Mouse (Mus musculus): Measurements from ENCODE around the gene Bik. TPM values are rescaled to one million over a fixed set of nuclear protein-coding genes. Genes with fewer than 3 reads are reported as not detected.
A peak's percentile ranks its signal among the peaks of the same experiment; 100 is the strongest.

Bik gene
- polyA plus RNA-seq, 1 experiment from 2014 or later, result 31.2 TPM

DNA sequence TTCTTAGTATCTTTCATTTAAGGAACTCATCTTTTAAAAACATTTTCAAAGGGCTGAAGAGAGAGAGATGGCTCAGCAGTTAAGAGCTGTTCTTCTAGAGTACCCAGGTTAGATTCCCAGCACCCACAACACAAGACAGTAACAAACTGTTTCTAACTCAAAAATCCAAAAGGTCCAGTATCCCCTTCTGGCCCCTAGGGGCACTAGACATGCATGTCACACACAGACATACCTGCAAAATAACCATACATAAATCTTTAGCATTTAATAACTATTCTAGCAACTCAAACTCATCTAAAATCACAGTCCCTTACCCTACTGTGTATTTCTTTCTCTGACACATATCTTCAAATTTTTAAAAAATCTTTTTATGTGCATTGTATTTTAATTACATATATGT lies 27.2 kb downstream of the Bik start:
- no peak for ATAC-seq (ENCODE audit: insufficient number of reproducible peaks, low FRiP score)
- Histone ChIP-seq H3K36me3 (peaks cover 42% of the 10 kb centered on the region), H3K4me2 (no peak overlapping the region), H3K9me3 (replicated peaks) (no peaks in the 10 kb centered on the region), H3K27me3 (replicated peaks) (no peaks in the 10 kb centered on the region), H3K4me3 (no peak overlapping the region), H3K4me1 (replicated peaks) (peaks cover 9% of the 10 kb centered on the region), H3K9ac (no peak overlapping the region), H3K27ac (ENCODE audit: poor library complexity, severe bottlenecking) (no peak overlapping the region)

DNA sequence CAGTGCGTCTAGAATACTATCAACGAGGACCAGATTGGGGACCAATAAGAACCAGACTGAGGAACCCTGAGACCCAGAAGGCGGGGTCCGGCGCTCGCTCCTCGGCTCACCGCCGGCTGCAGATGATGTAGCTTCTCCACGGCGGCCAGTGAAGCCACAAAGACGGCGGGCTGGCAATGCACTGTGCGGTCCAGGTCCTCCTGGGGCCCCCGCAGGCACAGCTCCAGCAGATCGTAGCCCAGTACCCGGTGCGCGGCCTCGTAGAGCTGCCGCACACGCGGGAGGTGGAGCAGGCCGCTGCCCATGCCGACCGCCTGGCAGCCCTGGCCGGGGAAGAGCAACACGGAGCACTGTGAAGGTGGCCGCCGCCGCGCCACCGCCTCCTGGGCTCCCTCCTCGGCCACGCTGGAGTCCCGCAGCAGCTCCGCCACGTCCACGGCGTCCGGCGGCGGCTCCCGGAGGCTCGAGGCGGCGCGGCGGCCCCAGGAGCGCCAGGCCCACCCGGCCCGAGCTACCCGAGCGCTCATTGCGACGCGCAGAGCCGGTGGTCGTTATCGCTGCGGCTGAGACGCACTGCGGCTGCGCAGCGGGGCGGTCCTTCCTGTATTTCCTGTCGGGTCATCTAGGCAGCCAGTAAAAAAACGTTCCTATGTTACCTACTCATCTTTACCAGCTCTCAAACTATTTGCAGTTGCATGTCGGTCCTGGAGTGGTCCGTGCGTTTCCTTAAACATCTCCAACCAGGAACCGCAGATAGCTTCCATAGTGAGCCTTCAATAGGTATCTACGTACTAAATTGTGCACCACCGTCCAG lies 28.7 kb downstream of the Bik start:
- peak; percentile 92 for ATAC-seq (ENCODE audit: insufficient number of reproducible peaks, low FRiP score)
- Histone ChIP-seq H3K9ac (peak overlapping the region; percentile 90), H3K4me3 (peak overlapping the region; percentile 71), H3K27me3 (replicated peaks) (no peaks in the 10 kb centered on the region), H3K4me1 (replicated peaks) (peaks cover 9% of the 10 kb centered on the region), H3K27ac (ENCODE audit: poor library complexity, severe bottlenecking) (peak overlapping the region; percentile 90), H3K36me3 (peaks cover 27% of the 10 kb centered on the region), H3K9me3 (replicated peaks) (no peaks in the 10 kb centered on the region), H3K4me2 (peak overlapping the region; percentile 90)
- WGBS, result under 1% methylated on average over 74 of the region's 74 CpGs

DNA sequence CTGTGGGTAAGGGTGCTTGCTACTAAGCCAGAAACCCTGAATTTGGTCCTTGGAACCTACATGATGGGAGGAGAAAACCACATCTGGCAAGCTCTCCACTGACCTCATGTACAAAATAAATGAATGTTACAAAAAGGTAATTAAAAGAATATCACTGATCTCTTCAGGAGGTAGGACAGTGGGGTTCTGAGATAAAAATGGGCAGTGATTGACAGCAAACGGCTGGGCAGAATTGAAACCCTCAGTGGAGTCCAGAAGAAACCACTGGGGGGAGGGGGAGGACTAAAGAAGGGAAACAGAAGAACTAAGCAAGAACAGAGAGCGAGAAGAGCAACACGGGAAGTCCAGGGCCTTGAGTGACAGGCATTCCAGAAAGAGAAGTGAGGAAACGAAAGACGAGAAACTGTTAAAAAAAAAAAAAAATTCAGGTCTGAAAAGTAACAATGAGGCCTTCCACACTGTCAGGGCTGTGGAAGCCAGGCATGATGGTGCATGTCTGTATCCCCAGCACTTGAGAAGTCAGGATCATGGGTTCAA lies 34.3 kb downstream of the Bik start:
- Histone ChIP-seq H3K9me3 (replicated peaks) (no peaks in the 10 kb centered on the region), H3K4me2 (no peak overlapping the region), H3K27me3 (replicated peaks) (no peaks in the 10 kb centered on the region), H3K4me1 (replicated peaks) (peaks cover 29% of the 10 kb centered on the region), H3K36me3 (no peaks in the 10 kb centered on the region), H3K27ac (ENCODE audit: poor library complexity, severe bottlenecking) (no peak overlapping the region), H3K4me3 (no peak overlapping the region), H3K9ac (no peak overlapping the region)
- 48% methylated on average over 5 of the region's 5 CpGs for WGBS
- no peak for ATAC-seq (ENCODE audit: insufficient number of reproducible peaks, low FRiP score)

DNA sequence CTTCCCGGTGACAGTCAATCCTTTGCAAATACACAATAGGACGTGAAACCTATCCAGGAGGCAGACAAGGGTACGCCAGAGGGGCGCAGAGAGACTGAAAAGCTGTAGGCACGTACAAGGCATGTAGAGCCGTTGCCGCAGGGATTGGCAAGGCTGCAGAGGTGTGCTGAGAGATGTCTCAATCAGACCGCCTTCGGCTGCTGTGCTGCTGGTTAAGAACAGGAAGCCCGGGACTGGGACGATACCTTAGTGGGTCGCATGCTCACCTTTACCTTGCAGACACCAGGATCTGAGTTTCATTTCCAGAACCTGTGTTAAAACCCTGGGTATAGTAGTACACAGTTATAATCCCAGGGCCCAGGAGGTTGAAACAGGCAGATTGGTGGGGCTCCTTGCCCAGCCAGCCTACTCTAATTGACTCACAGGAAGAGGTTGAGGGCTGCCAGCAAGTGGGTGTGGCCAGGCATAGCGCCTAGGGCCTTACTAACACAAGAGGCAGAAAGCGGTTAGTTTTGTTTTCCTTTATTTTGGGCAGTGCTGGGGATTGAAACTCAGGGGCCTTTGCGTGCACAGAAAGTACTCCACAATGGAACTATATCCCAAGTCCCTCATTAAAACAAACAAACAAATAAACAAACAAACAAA lies 36.1 kb downstream of the Bik start:
- 38% methylated on average over 15 of the region's 15 CpGs for WGBS
- Histone ChIP-seq H3K4me1 (replicated peaks) (peaks cover 28% of the 10 kb centered on the region), H3K27ac (ENCODE audit: poor library complexity, severe bottlenecking) (no peak overlapping the region; the same call in 1 of the 2 replicates), H3K27me3 (replicated peaks) (no peaks in the 10 kb centered on the region), H3K9ac (peak overlapping the region; percentile 89; the same call in 1 of the 2 replicates), H3K9me3 (replicated peaks) (no peaks in the 10 kb centered on the region), H3K4me3 (peak overlapping the region; percentile 67), H3K4me2 (peak overlapping the region; percentile 99), H3K36me3 (no peaks in the 10 kb centered on the region)
- ATAC-seq (ENCODE audit: insufficient number of reproducible peaks, low FRiP score), result peak; percentile 64; the same call in 1 of the 2 replicates

DNA sequence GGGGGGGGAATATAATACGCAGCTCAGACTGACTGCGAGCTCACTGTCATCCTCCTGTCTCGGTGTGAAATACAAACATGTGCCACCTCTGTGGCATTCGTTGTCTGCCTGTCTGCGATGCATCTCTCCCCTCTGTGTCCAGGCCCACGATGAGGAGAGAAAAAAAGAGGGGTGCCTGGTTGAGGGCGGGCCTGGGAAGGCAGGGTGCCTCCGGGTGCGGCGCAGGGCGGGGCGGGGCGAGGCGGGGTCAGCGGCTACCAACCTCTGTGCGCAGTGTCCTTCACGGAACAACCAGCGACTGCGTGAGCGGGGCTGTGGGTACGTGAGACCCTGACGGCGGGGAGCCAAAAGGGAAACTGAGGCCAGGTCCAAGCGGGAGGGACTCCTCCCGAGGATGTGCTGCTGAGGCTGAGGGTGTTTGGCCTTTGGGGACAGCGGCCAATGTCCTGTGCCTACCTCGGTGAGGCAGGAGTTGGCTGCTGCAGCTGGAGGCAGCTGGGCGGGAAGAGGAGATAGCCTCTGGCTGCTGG lies 36.7 kb downstream of the Bik start, which contains the start of the genes Tspo and Mcat:
TSS of gene Tspo (plus strand) at position 266 of the 530 bp plus-strand sequence.
TSS of gene Mcat (minus strand) at position 461 of the 530 bp plus-strand sequence.
- H3K9me3 ChIP-seq (replicated peaks), result no peaks in the 10 kb centered on the region
- WGBS, result under 1% methylated on average over 28 of the region's 28 CpGs
- peak; percentile 83 for ATAC-seq (ENCODE audit: insufficient number of reproducible peaks, low FRiP score)
- peak within 1 kb of the TSS; percentile 71 for H3K27ac ChIP-seq (ENCODE audit: poor library complexity, severe bottlenecking)
- no peaks in the 10 kb centered on the region for H3K27me3 ChIP-seq (replicated peaks)
- no peaks in the 10 kb centered on the region for H3K36me3 ChIP-seq
- H3K4me3 ChIP-seq, result peak within 1 kb of the TSS; percentile 67
- H3K4me1 ChIP-seq (replicated peaks), result peaks cover 28% of the 10 kb centered on the region
- peak within 1 kb of the TSS; percentile 99 for H3K4me2 ChIP-seq
- H3K9ac ChIP-seq, result peak within 1 kb of the TSS; percentile 89

DNA sequence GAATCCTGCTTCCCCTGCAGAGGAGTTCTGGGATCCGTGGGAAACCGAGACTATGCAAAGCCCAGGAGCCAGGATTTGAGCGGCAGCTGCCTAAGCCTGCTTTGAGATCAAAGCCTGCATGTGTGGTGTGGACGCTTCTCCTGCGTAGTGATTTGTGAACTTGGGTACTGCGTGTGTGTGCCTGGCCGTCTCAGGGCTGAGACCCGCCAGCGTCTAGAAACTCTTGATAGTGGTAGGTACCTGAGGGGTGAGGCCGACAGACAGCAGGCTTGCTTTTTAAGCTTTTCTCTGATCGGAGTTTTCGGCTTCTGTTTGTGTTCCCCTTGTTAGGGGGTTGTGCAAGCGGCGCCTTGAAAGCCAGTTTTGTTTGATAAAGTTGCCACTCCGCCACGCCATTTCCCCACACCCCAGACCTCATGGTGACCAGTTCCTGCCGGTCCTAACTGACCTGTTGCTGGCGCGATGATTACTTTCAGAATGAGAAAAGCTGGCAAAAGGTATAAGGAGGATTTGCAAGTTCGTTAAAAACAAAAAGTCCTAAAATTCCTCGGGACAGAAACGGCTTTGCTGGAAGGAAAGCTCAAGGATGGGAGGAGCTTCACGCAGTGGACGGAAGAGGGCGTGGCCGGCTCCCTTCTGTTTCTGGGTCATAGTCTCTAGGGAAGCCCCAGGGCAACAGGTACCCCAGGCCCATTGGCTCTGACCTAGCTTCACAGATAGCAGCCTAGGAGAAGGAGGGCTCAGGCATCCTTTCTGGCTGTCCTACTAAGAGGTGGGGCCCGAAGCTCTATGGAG lies 37.4 kb downstream of the Bik start:
- H3K9ac ChIP-seq, result peak overlapping the region; percentile 89
- no peaks in the 10 kb centered on the region for H3K36me3 ChIP-seq
- H3K4me2 ChIP-seq, result peak overlapping the region; percentile 99
- peak; percentile 41; the same call in 1 of the 2 replicates for ATAC-seq (ENCODE audit: insufficient number of reproducible peaks, low FRiP score)
- H3K27me3 ChIP-seq (replicated peaks), result no peaks in the 10 kb centered on the region
- peak overlapping the region; percentile 71 for H3K27ac ChIP-seq (ENCODE audit: poor library complexity, severe bottlenecking)
- no peaks in the 10 kb centered on the region for H3K9me3 ChIP-seq (replicated peaks)
- peak overlapping the region; percentile 67 for H3K4me3 ChIP-seq
- H3K4me1 ChIP-seq (replicated peaks), result peaks cover 28% of the 10 kb centered on the region
- WGBS, result 2% methylated on average over 27 of the region's 27 CpGs

DNA sequence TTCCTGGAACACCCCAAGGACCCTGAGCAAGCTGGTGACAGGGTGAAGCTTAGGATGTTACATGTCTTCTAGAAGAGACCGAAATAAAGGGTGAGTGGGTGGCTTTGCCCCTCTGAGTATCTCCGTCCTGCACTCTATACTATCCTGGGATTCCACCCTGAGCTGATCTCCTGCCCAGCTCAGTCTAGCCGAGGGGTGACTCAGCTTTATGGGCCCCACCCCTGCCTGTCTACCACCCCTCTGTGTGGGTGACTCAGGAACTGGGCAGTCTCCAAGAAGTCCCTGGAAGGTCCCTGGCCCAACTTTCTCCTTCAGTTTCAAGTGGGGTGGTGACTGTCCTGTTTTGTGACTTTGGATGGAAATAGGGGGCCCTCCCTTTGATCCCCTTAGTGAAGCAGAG lies 38.8 kb downstream of the Bik start:
- 63% methylated on average over 3 of the region's 3 CpGs for WGBS
- ATAC-seq (ENCODE audit: insufficient number of reproducible peaks, low FRiP score), result peak; percentile 88
- H3K9me3 ChIP-seq (replicated peaks), result no peaks in the 10 kb centered on the region
- H3K4me2 ChIP-seq, result peak overlapping the region; percentile 99
- no peaks in the 10 kb centered on the region for H3K36me3 ChIP-seq
- no peaks in the 10 kb centered on the region for H3K27me3 ChIP-seq (replicated peaks)
- peaks cover 31% of the 10 kb centered on the region for H3K4me1 ChIP-seq (replicated peaks)
- no peak overlapping the region for H3K4me3 ChIP-seq
- H3K27ac ChIP-seq (ENCODE audit: poor library complexity, severe bottlenecking), result 0 out of 2 replicates have a peak overlapping the region, but pooled peaks have one; percentile 18
- H3K9ac ChIP-seq, result no peak overlapping the region

DNA sequence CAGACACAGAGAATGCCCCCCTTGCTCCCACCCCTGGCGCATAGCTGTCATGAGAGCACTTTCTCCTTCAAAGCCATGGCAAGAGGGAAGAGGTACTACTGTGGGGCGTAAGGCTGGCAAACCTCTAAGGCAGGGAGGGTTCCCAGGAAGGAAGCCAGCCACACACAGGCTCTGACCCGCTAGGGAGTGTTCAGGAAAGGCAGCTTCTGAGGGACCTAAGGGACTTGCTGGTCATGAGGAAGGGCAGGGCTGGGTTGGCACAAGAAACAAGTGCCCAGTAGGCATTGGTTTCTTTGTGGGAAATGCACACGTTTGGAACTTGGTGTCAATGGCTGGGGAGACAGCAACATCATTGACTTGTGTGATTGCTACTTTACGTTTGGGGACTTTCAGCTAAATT lies 39.3 kb downstream of the Bik start:
- no peak overlapping the region for H3K27ac ChIP-seq (ENCODE audit: poor library complexity, severe bottlenecking)
- no peak overlapping the region for H3K9ac ChIP-seq
- WGBS, result 74% methylated on average over 5 of the region's 5 CpGs
- H3K4me1 ChIP-seq (replicated peaks), result peaks cover 31% of the 10 kb centered on the region
- no peak for ATAC-seq (ENCODE audit: insufficient number of reproducible peaks, low FRiP score)
- H3K4me2 ChIP-seq, result peak overlapping the region; percentile 99
- no peaks in the 10 kb centered on the region for H3K36me3 ChIP-seq
- H3K4me3 ChIP-seq, result no peak overlapping the region
- no peaks in the 10 kb centered on the region for H3K9me3 ChIP-seq (replicated peaks)
- H3K27me3 ChIP-seq (replicated peaks), result no peaks in the 10 kb centered on the region

DNA sequence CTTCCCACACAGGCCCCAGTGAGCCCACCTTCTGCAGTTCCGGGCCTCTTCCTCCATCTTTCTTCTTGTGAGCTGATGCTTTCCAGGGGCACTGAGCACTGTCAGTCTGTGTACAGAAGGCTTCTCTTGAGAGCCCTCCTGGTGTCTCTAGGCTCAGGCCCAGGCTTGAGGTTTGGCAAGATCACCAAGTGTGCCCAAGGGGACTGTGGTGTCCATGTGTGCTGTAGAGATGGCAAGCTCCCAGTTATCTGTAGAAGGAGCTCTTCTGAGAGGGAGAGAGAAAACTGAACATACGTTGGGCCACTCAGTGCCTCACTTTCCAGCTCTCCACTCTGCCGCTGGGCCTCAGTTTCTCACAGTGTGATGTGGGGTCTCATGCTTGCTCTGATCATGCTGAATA lies 41.1 kb downstream of the Bik start:
- H3K36me3 ChIP-seq, result peaks cover 14% of the 10 kb centered on the region
- H3K27ac ChIP-seq (ENCODE audit: poor library complexity, severe bottlenecking), result no peak overlapping the region
- no peaks in the 10 kb centered on the region for H3K27me3 ChIP-seq (replicated peaks)
- peaks cover 26% of the 10 kb centered on the region for H3K4me1 ChIP-seq (replicated peaks)
- H3K9ac ChIP-seq, result no peak overlapping the region
- no peak overlapping the region for H3K4me2 ChIP-seq
- no peak overlapping the region for H3K4me3 ChIP-seq
- ATAC-seq (ENCODE audit: insufficient number of reproducible peaks, low FRiP score), result no peak
- H3K9me3 ChIP-seq (replicated peaks), result no peaks in the 10 kb centered on the region
- 83% methylated on average over 3 of the region's 3 CpGs for WGBS

DNA sequence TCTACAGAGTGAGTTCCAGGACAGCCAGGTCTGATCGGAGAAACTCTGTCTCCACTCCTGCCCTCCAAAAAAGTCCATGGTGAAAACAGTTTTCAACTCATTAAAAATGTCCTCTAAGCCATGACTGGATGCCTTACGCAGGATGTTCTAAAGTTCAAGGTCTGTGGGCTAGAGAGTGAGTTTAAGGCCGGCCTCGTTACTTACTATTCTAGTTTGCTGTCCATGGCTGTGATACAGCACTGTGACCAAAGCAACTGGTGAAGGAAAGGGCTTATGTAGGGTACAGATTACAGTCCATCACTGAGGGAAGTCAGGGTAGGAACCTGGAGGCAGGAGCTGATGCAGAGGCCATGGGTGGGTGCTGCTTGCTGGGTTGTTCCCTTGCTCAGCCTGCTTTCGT lies 41.9 kb downstream of the Bik start:
- ATAC-seq (ENCODE audit: insufficient number of reproducible peaks, low FRiP score), result no peak
- no peak overlapping the region for H3K9ac ChIP-seq

More for the DNA sequence above, 41.9 kb downstream of the Bik start:
- Histone ChIP-seq H3K36me3 (peaks cover 16% of the 10 kb centered on the region), H3K27me3 (replicated peaks) (no peaks in the 10 kb centered on the region), H3K4me3 (no peak overlapping the region), H3K4me2 (no peak overlapping the region), H3K4me1 (replicated peaks) (peaks cover 18% of the 10 kb centered on the region), H3K27ac (ENCODE audit: poor library complexity, severe bottlenecking) (no peak overlapping the region), H3K9me3 (replicated peaks) (no peaks in the 10 kb centered on the region)
- WGBS, result 94% methylated on average over 5 of the region's 5 CpGs
